In genomic region chr11:117150467-117150966, GRCm38 (mm10) we compare ENCODE assay signal across 1 mouse cellular context.
TF ChIP-seq lines count a peak whose summit lies in the region.

No protein-coding gene starts in this region.

TF ChIP-seq in MEL, 35 proteins besides CTCF, POLR2A, EP300 and RAD21 (continued from another document):
- TF ChIP-seq UBTF (IDR thresholded peaks at IDR 0.05; ENCODE audit: borderline replicate concordance, insufficient read depth, low read depth, low read length) (no peak), USF2 (IDR thresholded peaks at IDR 0.05; ENCODE audit: borderline replicate concordance in 1 of 2, insufficient read depth in 1 of 2, low read depth in 1 of 2, low read length in 2 of 2) (no peak), KAT2A (conservative IDR thresholded peaks at IDR 0.05; ENCODE audit: low read depth, low read length) (no peak), MYB (IDR thresholded peaks at IDR 0.05; ENCODE audit: low read depth, low read length) (no peak), TAL1 (IDR thresholded peaks at IDR 0.05; ENCODE audit: low read length) (peak; percentile 56), SMC3 (IDR thresholded peaks at IDR 0.05; ENCODE audit: low read depth, low read length) (no peak), ZC3H11A (IDR thresholded peaks at IDR 0.05; ENCODE audit: low read depth, low read length) (no peak), JUND (IDR thresholded peaks at IDR 0.05; ENCODE audit: low read depth, low read length) (no peak), ZMIZ1 (IDR thresholded peaks at IDR 0.05; ENCODE audit: low read depth, low read length) (no peak), MYC (IDR thresholded peaks at IDR 0.05; ENCODE audit: low read depth, low read length) (peak; percentile 60; the same call in 1 of the 2 replicates), MAX (IDR thresholded peaks at IDR 0.05; ENCODE audit: low read length) (0 out of 2 replicates have a peak, but pooled peaks have one; percentile 42), TCF12 (IDR thresholded peaks at IDR 0.05; ENCODE audit: low read depth, low read length) (peak; percentile 53), HCFC1 (IDR thresholded peaks at IDR 0.05; ENCODE audit: low read depth, low read length) (no peak), USF1 (IDR thresholded peaks at IDR 0.05; ENCODE audit: low read depth, low read length) (no peak; the same call in 1 of the 2 replicates), POLR2AphosphoS2 (IDR thresholded peaks at IDR 0.05; ENCODE audit: low read length) (no peak), BHLHE40 (IDR thresholded peaks at IDR 0.05; ENCODE audit: borderline replicate concordance, low read depth, low read length) (no peak), ETS1 (IDR thresholded peaks at IDR 0.05; ENCODE audit: low read depth, low read length) (peak; percentile 86), MAZ (IDR thresholded peaks at IDR 0.05; ENCODE audit: low read depth, low read length) (no peak), CHD1 (IDR thresholded peaks at IDR 0.05; ENCODE audit: low read depth, low read length) (no peak), MEF2A (IDR thresholded peaks at IDR 0.05; ENCODE audit: extremely low read depth, insufficient replicate concordance, low read depth, low read length, poor library complexity, severe bottlenecking) (no peak), MXI1 (IDR thresholded peaks at IDR 0.05; ENCODE audit: low read depth, low read length) (peak; percentile 80), NELFE (IDR thresholded peaks at IDR 0.05; ENCODE audit: low read depth, low read length) (no peak), GATA1 (IDR thresholded peaks at IDR 0.05; ENCODE audit: low read depth, low read length) (peak; percentile 64; the same call in 1 of the 2 replicates), SIN3A (IDR thresholded peaks at IDR 0.05; ENCODE audit: low read length) (peak; percentile 52; the same call in 1 of the 2 replicates), ELF1 (IDR thresholded peaks at IDR 0.05; ENCODE audit: low read depth, low read length) (no peak), RCOR1 (IDR thresholded peaks at IDR 0.05; ENCODE audit: low read depth, low read length) (0 out of 2 replicates have a peak, but pooled peaks have one; percentile 45), ZNF384 (IDR thresholded peaks at IDR 0.05; ENCODE audit: low read depth, low read length) (no peak), GABPA (IDR thresholded peaks at IDR 0.05; ENCODE audit: low read depth, low read length) (no peak), NRF1 (IDR thresholded peaks at IDR 0.05; ENCODE audit: insufficient read depth, low read depth, low read length, poor library complexity, severe bottlenecking) (no peak)
